Mouse (Mus musculus): ENCODE measurements at regions not wholly inside any gene's neighbourhood (a gene's known extent, or its start where the extent isn't known, plus 50 kb on each side); places are given as distances from the start of the nearest gene placed in this dataset.

GRCm38 (mm10) chr11:56290651-56291578 is 250.1 kb upstream of the Nmur2 start:
- DNase-seq (ENCODE audit: low spot score) = no peak

GRCm38 (mm10) chr11:56285575-56286260 is 244.9 kb upstream of the Nmur2 start:
- no peak for DNase-seq (ENCODE audit: low spot score)

- DNase-seq (ENCODE audit: low spot score) = no peak
Measured at GRCm38 (mm10) chr11:56281201-56281600, 240.4 kb upstream of the Nmur2 start.

- DNase-seq (ENCODE audit: low spot score) = no peak
Measured at GRCm38 (mm10) chr11:56280216-56280615, 239.4 kb upstream of the Nmur2 start.

- peak; percentile 6 for DNase-seq (ENCODE audit: low spot score)
Measured at GRCm38 (mm10) chr11:56269915-56270493, 229.2 kb upstream of the Nmur2 start.

- DNase-seq (ENCODE audit: low spot score) = no peak
Measured at GRCm38 (mm10) chr11:56262726-56263125, 221.9 kb upstream of the Nmur2 start.

GRCm38 (mm10) chr11:56256356-56256755 is 215.5 kb upstream of the Nmur2 start:
- DNase-seq (ENCODE audit: low spot score) = no peak

GRCm38 (mm10) chr11:56254437-56254836 is 213.6 kb upstream of the Nmur2 start:
- DNase-seq (ENCODE audit: low spot score) = no peak

GRCm38 (mm10) chr11:56247333-56247823 is 206.6 kb upstream of the Nmur2 start:
- DNase-seq (ENCODE audit: low spot score) = no peak

- DNase-seq (ENCODE audit: low spot score) = peak; percentile 6
Measured at GRCm38 (mm10) chr11:56246549-56247332, 205.9 kb upstream of the Nmur2 start.

- DNase-seq (ENCODE audit: low spot score) = no peak
Measured at GRCm38 (mm10) chr11:56244951-56245350, 204.1 kb upstream of the Nmur2 start.

- DNase-seq (ENCODE audit: low spot score) = no peak
Measured at GRCm38 (mm10) chr11:56243447-56243846, 202.6 kb upstream of the Nmur2 start.

- DNase-seq (ENCODE audit: low spot score) = no peak
Measured at GRCm38 (mm10) chr11:56238745-56239144, 197.9 kb upstream of the Nmur2 start.

- DNase-seq (ENCODE audit: low spot score) = no peak
Measured at GRCm38 (mm10) chr11:56224999-56225398, 184.2 kb upstream of the Nmur2 start.

GRCm38 (mm10) chr11:56215706-56216105 is 174.9 kb upstream of the Nmur2 start:
- DNase-seq (ENCODE audit: low spot score) = no peak

GRCm38 (mm10) chr11:56201844-56202243 is 161.0 kb upstream of the Nmur2 start:
- no peak for DNase-seq (ENCODE audit: low spot score)

- no peak for DNase-seq (ENCODE audit: low spot score)
Measured at GRCm38 (mm10) chr11:56195316-56195715, 154.5 kb upstream of the Nmur2 start.

GRCm38 (mm10) chr11:56193426-56193825 is 152.6 kb upstream of the Nmur2 start:
- no peak for DNase-seq (ENCODE audit: low spot score)

- DNase-seq (ENCODE audit: low spot score) = no peak
Measured at GRCm38 (mm10) chr11:56173895-56174294, 133.1 kb upstream of the Nmur2 start.

- DNase-seq (ENCODE audit: low spot score) = no peak
Measured at GRCm38 (mm10) chr11:56173246-56173645, 132.4 kb upstream of the Nmur2 start.

- DNase-seq (ENCODE audit: low spot score) = no peak
Measured at GRCm38 (mm10) chr11:56169576-56169975, 128.8 kb upstream of the Nmur2 start.

GRCm38 (mm10) chr11:56166849-56167248 is 126.0 kb upstream of the Nmur2 start:
- DNase-seq (ENCODE audit: low spot score) = no peak
